Mouse (Mus musculus) fat pad, adult 2 months (tissue): Measurements from ENCODE around the gene Nudt22.

Experiments used
- DNase-seq: peaks from one replicate; pipeline ENCODE4 v3.0.0-alpha.2; 2011; ENCODE audit warnings: low read depth, low spot score; ENCODE audit errors: extremely low read depth

Nudt22 gene

GRCm38 (mm10) chr19:6950613-6951153, 45.2 kb downstream of the Nudt22 start:
- DNase-seq = no peak

- no peak for DNase-seq
Observed at GRCm38 (mm10) chr19:6949951-6950350, 46.0 kb downstream of the Nudt22 start.

GRCm38 (mm10) chr19:6949532-6949931, 46.4 kb downstream of the Nudt22 start:
- DNase-seq = no peak

- no peak for DNase-seq
Observed at GRCm38 (mm10) chr19:6948186-6948585, 47.7 kb downstream of the Nudt22 start.

- DNase-seq = no peak
Observed at GRCm38 (mm10) chr19:6947742-6948141, 48.2 kb downstream of the Nudt22 start.

- no peak for DNase-seq
Observed at GRCm38 (mm10) chr19:6943709-6944108, 52.2 kb downstream of the Nudt22 start.
